Mouse (Mus musculus) ES-E14 (cell line): ENCODE results near the gene Ola1. TPM values are rescaled to one million over a fixed set of nuclear protein-coding genes. Genes with fewer than 3 reads are reported as not detected.

Source experiments
- DNase-seq: peaks from one replicate; pipeline ENCODE4 v3.0.0-alpha.2; 2013; ENCODE audit warnings: low read depth, low spot score
- H3K27ac ChIP-seq: 2 replicates; pipeline ENCODE4 v1.5.1; 2012; ENCODE audit warnings: low read depth, mild to moderate bottlenecking, low read length, moderate library complexity, mixed read lengths; ENCODE audit not compliant: poor library complexity, insufficient read depth, severe bottlenecking
- H3K36me3 ChIP-seq: 2 replicates; pipeline ENCODE4 v1.6.1; 2012; ENCODE audit warnings: mild to moderate bottlenecking, low read length, moderate library complexity, mixed read lengths; ENCODE audit not compliant: control insufficient read depth, poor library complexity, insufficient read depth, severe bottlenecking
- H3K4me1 ChIP-seq, 2 experiments: fragments of 150-350 bp in 1 of 2; sonication (generic) in 1 of 2; 2 replicates each; pipeline ENCODE4 v1.6.1; 2012; ENCODE audit warnings: low read length in 2 of 2, mild to moderate bottlenecking in 1 of 2, mixed read lengths in 1 of 2; ENCODE audit not compliant: control insufficient read depth in 2 of 2, insufficient read depth in 2 of 2, poor library complexity in 1 of 2
- H3K4me3 ChIP-seq, 2 experiments: fragments of 150-350 bp in 1 of 2; sonication (generic) in 1 of 2; 2 replicates each; pipeline ENCODE4 v1.5.1; 2012; ENCODE audit warnings: low read length in 2 of 2, low read depth in 1 of 2, mild to moderate bottlenecking in 1 of 2, mixed read lengths in 1 of 2; ENCODE audit not compliant: insufficient read depth in 1 of 2, poor library complexity in 1 of 2, severe bottlenecking in 1 of 2
- H3K9ac ChIP-seq: 2 replicates; pipeline ENCODE4 v1.6.1; 2012; ENCODE audit warnings: low read depth, mild to moderate bottlenecking, low read length, mixed read lengths; ENCODE audit not compliant: poor library complexity, insufficient read depth, severe bottlenecking
- H3K9me3 ChIP-seq: fragments of 150-350 bp; sonication (generic); 2 replicates; pipeline ENCODE4 v1.6.1; 2012; ENCODE audit warnings: low read depth, mild to moderate bottlenecking, low read length; ENCODE audit not compliant: control insufficient read depth, insufficient read depth
- CHD2 ChIP-seq: IDR thresholded peaks from 2 replicates; pipeline ENCODE4 v1.6.1; 2014; ENCODE audit warnings: mild to moderate bottlenecking, low read depth, low read length, inconsistent platforms
- HCFC1 ChIP-seq: IDR thresholded peaks from 2 replicates; pipeline ENCODE4 v1.6.1; 2012; ENCODE audit warnings: low read length, inconsistent platforms, borderline replicate concordance; ENCODE audit not compliant: insufficient read depth
- MAFK ChIP-seq: IDR thresholded peaks from 2 replicates; pipeline ENCODE4 v1.6.1; 2014; ENCODE audit warnings: mild to moderate bottlenecking, low read depth, low read length, inconsistent platforms; ENCODE audit not compliant: insufficient read depth
- ZC3H11A ChIP-seq: IDR thresholded peaks from 2 replicates; pipeline ENCODE4 v1.6.1; 2012; ENCODE audit warnings: low read depth, mild to moderate bottlenecking, inconsistent platforms, low read length, borderline replicate concordance
- ZNF384 ChIP-seq: IDR thresholded peaks from 2 replicates; pipeline ENCODE4 v1.6.1; 2012; ENCODE audit warnings: low read depth, low read length, inconsistent platforms
- in situ Hi-C, 2 experiments: fragments of 600-800 bp; cut with MboI; formaldehyde crosslinking; loops; one replicate each; pipeline ENCODE4 v1.15.1; 2025; ENCODE audit warnings: low sequenced_read_pairs in 2 of 2, inconsistent platforms in 1 of 2; ENCODE audit not compliant: unreplicated experiment in 2 of 2
- total RNA-seq: library from RNA; depleted of rRNA; stranded (reverse); fragments of 300-350 nt; gene quantifications from 2 replicates; pipeline ENCODE4 v1.2.3, GENCODE M21; 2012

The Ola1 gene
- total RNA-seq, 1 experiment, result 90.5 TPM

GRCm38 (mm10) chr2:73185185-73185584, 33.5 kb downstream of the Ola1 start:
- in situ Hi-C loops, result no loop called here
- Histone ChIP-seq H3K27ac (no peak overlapping the region), H3K4me3 (no peak overlapping the region), H3K9me3 (no peaks in the 10 kb centered on the region), H3K36me3 (no peaks in the 10 kb centered on the region), H3K9ac (no peak overlapping the region), H3K4me1 (no peaks in the 10 kb centered on the region)
- no peak for DNase-seq
- no peak for TF ChIP-seq CHD2
- TF ChIP-seq ZC3H11A, result no peak

GRCm38 (mm10) chr2:73169496-73169895, 49.2 kb downstream of the Ola1 start:
- DNase-seq, result no peak
- TF ChIP-seq MAFK, result no peak
- no peak for TF ChIP-seq CHD2
- no peak for TF ChIP-seq ZC3H11A
- no peak for TF ChIP-seq HCFC1
- TF ChIP-seq ZNF384, result no peak
- Histone ChIP-seq H3K4me3 (no peak overlapping the region), H3K4me1 (no peaks in the 10 kb centered on the region), H3K27ac (no peak overlapping the region), H3K9ac (no peak overlapping the region), H3K36me3 (no peaks in the 10 kb centered on the region), H3K9me3 (no peaks in the 10 kb centered on the region)
- in situ Hi-C loops, result no loop called here

GRCm38 (mm10) chr2:73167126-73167525, 51.6 kb downstream of the Ola1 start:
- H3K36me3 ChIP-seq, result no peaks in the 10 kb centered on the region
- no peaks in the 10 kb centered on the region for H3K9me3 ChIP-seq
- peak; percentile 49; the same call in 1 of the 2 replicates for TF ChIP-seq ZC3H11A
- TF ChIP-seq MAFK, result no peak
- TF ChIP-seq CHD2, result no peak
- no peak overlapping the region for H3K27ac ChIP-seq
- H3K9ac ChIP-seq, result no peak overlapping the region
- no peaks in the 10 kb centered on the region for H3K4me1 ChIP-seq
- H3K4me3 ChIP-seq, result no peak overlapping the region
- DNase-seq, result peak; percentile 72
- in situ Hi-C loops, result no loop called here

GRCm38 (mm10) chr2:73164666-73165065, 54.1 kb downstream of the Ola1 start:
- no peaks in the 10 kb centered on the region for H3K36me3 ChIP-seq
- H3K4me3 ChIP-seq, result no peak overlapping the region
- H3K27ac ChIP-seq, result no peak overlapping the region
- no peak for DNase-seq
- in situ Hi-C loops, result no loop called here
- H3K9me3 ChIP-seq, result no peaks in the 10 kb centered on the region
- TF ChIP-seq HCFC1, result no peak
- no peak for TF ChIP-seq CHD2
- no peak for TF ChIP-seq MAFK
- no peak for TF ChIP-seq ZC3H11A
- TF ChIP-seq ZNF384, result no peak
- no peaks in the 10 kb centered on the region for H3K4me1 ChIP-seq
- no peak overlapping the region for H3K9ac ChIP-seq

GRCm38 (mm10) chr2:73160772-73161171, 58.0 kb downstream of the Ola1 start:
- in situ Hi-C loops, result no loop called here
- peaks cover 1 to 4% of the 10 kb centered on the region in 2 experiments; a peak in 2 of 4 replicates for H3K4me1 ChIP-seq
- no peaks in the 10 kb centered on the region for H3K9me3 ChIP-seq
- DNase-seq, result no peak
- H3K36me3 ChIP-seq, result no peaks in the 10 kb centered on the region
- no peak overlapping the region for H3K9ac ChIP-seq
- H3K27ac ChIP-seq, result no peak overlapping the region
- TF ChIP-seq HCFC1 (no peak), CHD2 (no peak), MAFK (no peak), ZNF384 (no peak), ZC3H11A (no peak)
- H3K4me3 ChIP-seq, result no peak overlapping the region
